Mouse (Mus musculus) gastrocnemius, adult 8-10 months (tissue): Measurements from ENCODE around the gene Wdr78. TPM values are rescaled to one million over a fixed set of nuclear protein-coding genes. Genes with fewer than 3 reads are reported as not detected.

Experiments
- total RNA-seq, 4 experiments: library from RNA; stranded (reverse); gene quantifications; 2 replicates each; pipeline ENCODE4 v1.2.4; 2022

Wdr78 gene
- total RNA-seq, 4 experiments from 2014 or later: 0.38 to 0.75 (median 0.47) TPM

Other genes with a start within 250 kb of the Wdr78 start
- gene Tctex1d1, start 135.9 kb downstream of the Wdr78 start, total RNA-seq: not detected
- gene Insl5, start 87.7 kb downstream of the Wdr78 start, total RNA-seq: not detected
- gene Mier1, start 165 bp downstream of the Wdr78 start, total RNA-seq: 10 to 100 TPM; 15.2 to 21.0 (median 17.4) TPM
- gene Slc35d1, start 100.6 kb upstream of the Wdr78 start, total RNA-seq: 1 to 10 TPM; 5.6 to 8.4 (median 6.9) TPM
- not detected for gene 4921539E11Rik, start 176.3 kb upstream of the Wdr78 start, total RNA-seq
- gene Oma1, start 199.3 kb upstream of the Wdr78 start, total RNA-seq: 10 to 100 TPM; 25.0 to 31.0 (median 28.4) TPM